11 mouse cellular contexts compared by ENCODE assay signal in genomic region chr16:45831094-45831872, GRCm38 (mm10).
A peak's percentile ranks its signal among the peaks of the same experiment; 100 is the strongest.
DNase-seq lines count a peak whose midpoint lies in the region; ATAC-seq and TF ChIP-seq lines count a peak whose summit lies in the region.
"Had no signal": no experiment of that assay in that cellular context is flagged by ENCODE, and none has a peak within 500 bp of the region (broad histone marks: within the 10 kb centered on the region; RNA-seq: fewer than 3 reads in every experiment).

No protein-coding gene starts in this region.

- no peaks in the 10 kb centered on the region for H3K9me3 ChIP-seq in forebrain, embryonic 11.5 days (ENCODE audit: control insufficient read depth, low read length)
- H3K9me3 ChIP-seq in forebrain, embryonic 14.5 days (replicated peaks; ENCODE audit: control insufficient read depth, low read length), result no peaks in the 10 kb centered on the region
- H3K9me3 ChIP-seq in kidney, postnatal 0 days (replicated peaks; ENCODE audit: low read length), result no peaks in the 10 kb centered on the region
- H3K9me3 ChIP-seq in intestine, embryonic 16.5 days (ENCODE audit: control insufficient read depth, low read length), result no peaks in the 10 kb centered on the region
- no peaks in the 10 kb centered on the region for H3K9me3 ChIP-seq in liver, postnatal 0 days (ENCODE audit: low read length)
- H3K9me3 ChIP-seq in hindbrain, embryonic 12.5 days (replicated peaks), result no peaks in the 10 kb centered on the region

- no peak overlapping the region for H3K27ac ChIP-seq in forebrain, embryonic 11.5 days (ENCODE audit: low read depth, low read length)
- H3K27ac ChIP-seq in forebrain, embryonic 14.5 days (ENCODE audit: low read depth, low read length), result no peak overlapping the region
- peak overlapping the region; percentile 78 for H3K27ac ChIP-seq in kidney, postnatal 0 days
- H3K27ac ChIP-seq in intestine, embryonic 16.5 days (ENCODE audit: low read length), result peak overlapping the region; percentile 73
- H3K27ac ChIP-seq in liver, postnatal 0 days (ENCODE audit: low read depth), result peak overlapping the region; percentile 57; the same call in 1 of the 2 replicates
- no peak overlapping the region for H3K27ac ChIP-seq in hindbrain, embryonic 12.5 days
- H3K27ac ChIP-seq: hindbrain, embryonic 14.5 days had no signal

- peaks cover 1% of the 10 kb centered on the region; the same call in 1 of the 2 replicates for H3K4me1 ChIP-seq in forebrain, embryonic 11.5 days (replicated peaks; ENCODE audit: control insufficient read depth, insufficient read depth, low read length)
- H3K4me1 ChIP-seq in forebrain, embryonic 14.5 days (ENCODE audit: control insufficient read depth, insufficient read depth, low read length), result no peaks in the 10 kb centered on the region
- peaks cover 33% of the 10 kb centered on the region for H3K4me1 ChIP-seq in kidney, postnatal 0 days (replicated peaks; ENCODE audit: insufficient read depth, low read length)
- peaks cover 24% of the 10 kb centered on the region for H3K4me1 ChIP-seq in intestine, embryonic 16.5 days (ENCODE audit: control insufficient read depth, insufficient read depth, low read length)
- H3K4me1 ChIP-seq in liver, postnatal 0 days (ENCODE audit: insufficient read depth), result peaks cover 13% of the 10 kb centered on the region; the same call in 1 of the 2 replicates
- peaks cover 16% of the 10 kb centered on the region; the same call in 1 of the 2 replicates for H3K4me1 ChIP-seq in hindbrain, embryonic 12.5 days

- peak; percentile 66; the same call in 1 of the 2 replicates for ATAC-seq in forebrain, embryonic 11.5 days (replicated peaks; ENCODE audit: low FRiP score)
- ATAC-seq in forebrain, embryonic 14.5 days, result no peak
- peak; percentile 53; the same call in 1 of the 2 replicates for ATAC-seq in kidney, postnatal 0 days (replicated peaks; ENCODE audit: low FRiP score, low read depth)
- ATAC-seq in intestine, embryonic 16.5 days, result peak; percentile 54
- ATAC-seq in liver, postnatal 0 days, result no peak
- ATAC-seq in hindbrain, embryonic 12.5 days (ENCODE audit: low FRiP score), result no peak

- H3K4me3 ChIP-seq in forebrain, embryonic 11.5 days (ENCODE audit: low read depth, low read length), result no peak overlapping the region
- H3K4me3 ChIP-seq in forebrain, embryonic 14.5 days (ENCODE audit: low read depth, low read length), result no peak overlapping the region
- no peak overlapping the region for H3K4me3 ChIP-seq in kidney, postnatal 0 days (replicated peaks; ENCODE audit: low read depth, low read length)
- H3K4me3 ChIP-seq in intestine, embryonic 16.5 days (ENCODE audit: low read length), result no peak overlapping the region
- no peak overlapping the region for H3K4me3 ChIP-seq in liver, postnatal 0 days (ENCODE audit: low read depth, low read length)
- no peak overlapping the region for H3K4me3 ChIP-seq in hindbrain, embryonic 12.5 days

- no peak for TF ChIP-seq EP300 in liver, postnatal 0 days (IDR thresholded peaks at IDR 0.05; ENCODE audit: low read depth)

- no peak overlapping the region for H3K9ac ChIP-seq in forebrain, embryonic 11.5 days (ENCODE audit: low read length)
- H3K9ac ChIP-seq in forebrain, embryonic 14.5 days (ENCODE audit: low read length), result no peak overlapping the region
- H3K9ac ChIP-seq in kidney, postnatal 0 days (ENCODE audit: low read depth, low read length), result no peak overlapping the region
- no peak overlapping the region for H3K9ac ChIP-seq in intestine, embryonic 16.5 days (ENCODE audit: low read depth, low read length)
- H3K9ac ChIP-seq in liver, postnatal 0 days (replicated peaks), result no peak overlapping the region
- no peak overlapping the region for H3K9ac ChIP-seq in hindbrain, embryonic 12.5 days
- H3K9ac ChIP-seq: hindbrain, embryonic 14.5 days had no signal

- no peaks in the 10 kb centered on the region for H3K36me3 ChIP-seq in forebrain, embryonic 11.5 days (ENCODE audit: control insufficient read depth, insufficient read depth, low read length)
- H3K36me3 ChIP-seq in forebrain, embryonic 14.5 days (ENCODE audit: control insufficient read depth, insufficient read depth, low read length), result no peaks in the 10 kb centered on the region
- H3K36me3 ChIP-seq in kidney, postnatal 0 days (ENCODE audit: insufficient read depth, low read length), result no peaks in the 10 kb centered on the region
- H3K36me3 ChIP-seq in intestine, embryonic 16.5 days (ENCODE audit: control insufficient read depth, insufficient read depth, low read length), result no peaks in the 10 kb centered on the region
- no peaks in the 10 kb centered on the region for H3K36me3 ChIP-seq in liver, postnatal 0 days (replicated peaks; ENCODE audit: insufficient read depth, low read length)
- H3K36me3 ChIP-seq in hindbrain, embryonic 12.5 days, result no peaks in the 10 kb centered on the region

- 54% methylated on average over 4 of the region's 4 CpGs for WGBS in forebrain, embryonic 11.5 days
- WGBS in forebrain, embryonic 14.5 days, result 44% methylated on average over 4 of the region's 4 CpGs
- 43% methylated on average over 4 of the region's 4 CpGs for WGBS in kidney, postnatal 0 days
- WGBS in intestine, embryonic 16.5 days, result 28% methylated on average over 4 of the region's 4 CpGs
- WGBS in liver, postnatal 0 days (ENCODE audit: insufficient replicate concordance), result 55% methylated on average over 4 of the region's 4 CpGs
- WGBS in hindbrain, embryonic 12.5 days, result 49% methylated on average over 4 of the region's 4 CpGs

- H3K27me3 ChIP-seq in forebrain, embryonic 11.5 days (ENCODE audit: control insufficient read depth, insufficient read depth, low read length), result no peaks in the 10 kb centered on the region
- H3K27me3 ChIP-seq in forebrain, embryonic 14.5 days (replicated peaks; ENCODE audit: control insufficient read depth, insufficient read depth, low read length), result no peaks in the 10 kb centered on the region
- H3K27me3 ChIP-seq in kidney, postnatal 0 days (ENCODE audit: insufficient read depth, low read length), result no peaks in the 10 kb centered on the region
- no peaks in the 10 kb centered on the region for H3K27me3 ChIP-seq in intestine, embryonic 16.5 days (replicated peaks; ENCODE audit: control insufficient read depth, insufficient read depth, low read length)
- no peaks in the 10 kb centered on the region for H3K27me3 ChIP-seq in liver, postnatal 0 days (ENCODE audit: insufficient read depth, low read length)
- H3K27me3 ChIP-seq in hindbrain, embryonic 12.5 days, result no peaks in the 10 kb centered on the region

- no peak for DNase-seq in forebrain, embryonic 11.5 days (ENCODE audit: low spot score)
- no peak for DNase-seq in forebrain, embryonic 14.5 days (ENCODE audit: low spot score)
- no peak for DNase-seq in kidney, postnatal 0 days (ENCODE audit: low spot score)
- no peak for DNase-seq in kidney, adult 18-20 months
- no peak for DNase-seq in liver, postnatal 0 days
- no peak for DNase-seq in right cerebral cortex, postnatal 4 days
- DNase-seq: lung, postnatal 14 days; thymus, postnatal 36 days had no signal

- H3K4me2 ChIP-seq in forebrain, embryonic 11.5 days (ENCODE audit: low read depth, low read length, severe bottlenecking), result no peak overlapping the region
- no peak overlapping the region for H3K4me2 ChIP-seq in forebrain, embryonic 14.5 days (ENCODE audit: low read length)
- peak overlapping the region; percentile 12; the same call in 1 of the 2 replicates for H3K4me2 ChIP-seq in kidney, postnatal 0 days (ENCODE audit: low read length)
- peak overlapping the region; percentile 19; the same call in 1 of the 2 replicates for H3K4me2 ChIP-seq in intestine, embryonic 16.5 days (ENCODE audit: low read depth, low read length)
- peak overlapping the region; percentile 55 for H3K4me2 ChIP-seq in liver, postnatal 0 days (ENCODE audit: low read depth, low read length)
- H3K4me2 ChIP-seq in hindbrain, embryonic 12.5 days (replicated peaks), result no peak overlapping the region
- H3K4me2 ChIP-seq: hindbrain, embryonic 14.5 days had no signal

- no peak for TF ChIP-seq CTCF in kidney, postnatal 0 days (IDR thresholded peaks at IDR 0.05; ENCODE audit: low read depth)
- TF ChIP-seq CTCF in liver, postnatal 0 days (IDR thresholded peaks at IDR 0.05; ENCODE audit: low read depth), result no peak

Comparison
In these comparisons a context has a peak if more than half of its experiments do, and no peak if none do; other contexts are left out.
1. ATAC-seq: peak in forebrain, embryonic 11.5 days (single experiment), kidney, postnatal 0 days (single experiment) and intestine, embryonic 16.5 days (single experiment); none in forebrain, embryonic 14.5 days (single experiment), liver, postnatal 0 days (single experiment) and hindbrain, embryonic 12.5 days (single experiment).
2. H3K27ac ChIP-seq: peak in kidney, postnatal 0 days (single experiment), intestine, embryonic 16.5 days (single experiment) and liver, postnatal 0 days (single experiment); none in forebrain, embryonic 11.5 days (single experiment), forebrain, embryonic 14.5 days (single experiment) and hindbrain, embryonic 12.5 days (single experiment).
3. H3K4me2 ChIP-seq: peak in kidney, postnatal 0 days (single experiment), intestine, embryonic 16.5 days (single experiment) and liver, postnatal 0 days (single experiment); none in forebrain, embryonic 11.5 days (single experiment), forebrain, embryonic 14.5 days (single experiment) and hindbrain, embryonic 12.5 days (single experiment).